Comparison of ENCODE assay signal across 9 mouse cellular contexts in genomic region chr7:141755831-141756230, GRCm38 (mm10). TPM values are rescaled to one million over a fixed set of nuclear protein-coding genes. Genes with fewer than 3 reads are reported as not detected.
DNase-seq lines count a peak whose midpoint lies in the region; ATAC-seq and TF ChIP-seq lines count a peak whose summit lies in the region.
"Had no signal": no experiment of that assay in that cellular context is flagged by ENCODE, and none has a peak within 500 bp of the region (broad histone marks: within the 10 kb centered on the region; RNA-seq: fewer than 3 reads in every experiment).

No protein-coding gene starts in this region.

- H3K4me2 ChIP-seq in forebrain, embryonic 11.5 days (ENCODE audit: low read depth, low read length, severe bottlenecking) = no peak overlapping the region
- no peak overlapping the region for H3K4me2 ChIP-seq in forebrain, embryonic 12.5 days
- H3K4me2 ChIP-seq in hindbrain, embryonic 11.5 days (replicated peaks; ENCODE audit: low read depth, low read length) = no peak overlapping the region

- ATAC-seq in forebrain, embryonic 11.5 days (replicated peaks; ENCODE audit: low FRiP score) = peak; percentile 49; the same call in 1 of the 2 replicates
- no peak for ATAC-seq in forebrain, embryonic 12.5 days (ENCODE audit: low FRiP score)
- ATAC-seq in hindbrain, embryonic 11.5 days (ENCODE audit: low FRiP score) = 0 out of 2 replicates have a peak, but pooled peaks have one; percentile 30

- peak; percentile 72 for TF ChIP-seq CTCF in left cerebral cortex, adult 2 months (IDR thresholded peaks at IDR 0.05)

- no peak overlapping the region for H3K9ac ChIP-seq in forebrain, embryonic 11.5 days (ENCODE audit: low read length)
- H3K9ac ChIP-seq in forebrain, embryonic 12.5 days = no peak overlapping the region
- H3K9ac ChIP-seq in hindbrain, embryonic 11.5 days (ENCODE audit: low read depth, low read length) = no peak overlapping the region

- no peaks in the 10 kb centered on the region for H3K9me3 ChIP-seq in forebrain, embryonic 11.5 days (ENCODE audit: control insufficient read depth, low read length)
- no peaks in the 10 kb centered on the region for H3K9me3 ChIP-seq in forebrain, embryonic 12.5 days
- no peaks in the 10 kb centered on the region for H3K9me3 ChIP-seq in hindbrain, embryonic 11.5 days (ENCODE audit: control insufficient read depth, low read length)

- H3K27me3 ChIP-seq in forebrain, embryonic 11.5 days (ENCODE audit: control insufficient read depth, insufficient read depth, low read length) = no peaks in the 10 kb centered on the region
- no peaks in the 10 kb centered on the region for H3K27me3 ChIP-seq in forebrain, embryonic 12.5 days
- H3K27me3 ChIP-seq in hindbrain, embryonic 11.5 days (ENCODE audit: control insufficient read depth, insufficient read depth, low read length) = no peaks in the 10 kb centered on the region

- DNase-seq in forebrain, embryonic 11.5 days (ENCODE audit: low spot score) = peak; percentile 83
- peak; percentile 75 for DNase-seq in R1 (ENCODE audit: low read depth, low spot score)
- peak; percentile 70 to 82 for DNase-seq in cerebellum, postnatal 36 days
- DNase-seq in hindbrain, embryonic 11.5 days (ENCODE audit: low spot score) = peak; percentile 86
- peak; percentile 77 to 85 for DNase-seq in left cerebral cortex, adult 2 months (ENCODE audit: extremely low spot score in 1 of 2, low spot score in 2 of 2)
- peak; percentile 80 for DNase-seq in mesoderm, embryonic 11.5 days (ENCODE audit: low read depth, low spot score)
- DNase-seq in spleen, postnatal 14 days (ENCODE audit: low spot score in 2 of 2) = peak; percentile 30 to 61

- no peaks in the 10 kb centered on the region for H3K36me3 ChIP-seq in forebrain, embryonic 11.5 days (ENCODE audit: control insufficient read depth, insufficient read depth, low read length)
- H3K36me3 ChIP-seq in forebrain, embryonic 12.5 days (replicated peaks) = no peaks in the 10 kb centered on the region
- H3K36me3 ChIP-seq in hindbrain, embryonic 11.5 days (ENCODE audit: control insufficient read depth, insufficient read depth, low read length) = no peaks in the 10 kb centered on the region

- H3K4me1 ChIP-seq in forebrain, embryonic 11.5 days (replicated peaks; ENCODE audit: control insufficient read depth, insufficient read depth, low read length) = no peaks in the 10 kb centered on the region
- H3K4me1 ChIP-seq in forebrain, embryonic 12.5 days = no peaks in the 10 kb centered on the region
- H3K4me1 ChIP-seq in hindbrain, embryonic 11.5 days (replicated peaks; ENCODE audit: control insufficient read depth, insufficient read depth, low read length) = no peaks in the 10 kb centered on the region

- H3K27ac ChIP-seq in forebrain, embryonic 11.5 days (ENCODE audit: low read depth, low read length) = no peak overlapping the region
- H3K27ac ChIP-seq in forebrain, embryonic 12.5 days = no peak overlapping the region
- no peak overlapping the region for H3K27ac ChIP-seq in hindbrain, embryonic 11.5 days (ENCODE audit: low read depth, low read length)
- H3K27ac ChIP-seq in left cerebral cortex, adult 2 months = no peak overlapping the region

- no peak overlapping the region for H3K4me3 ChIP-seq in forebrain, embryonic 11.5 days (ENCODE audit: low read depth, low read length)
- no peak overlapping the region for H3K4me3 ChIP-seq in forebrain, embryonic 12.5 days (replicated peaks)
- no peak overlapping the region for H3K4me3 ChIP-seq in hindbrain, embryonic 11.5 days (ENCODE audit: low read depth, low read length)
- no peak overlapping the region for H3K4me3 ChIP-seq in left cerebral cortex, adult 2 months
- H3K4me3 ChIP-seq: myocyte had no signal

- WGBS in forebrain, embryonic 11.5 days = 55% methylated on average over 4 of the region's 4 CpGs
- WGBS in forebrain, embryonic 12.5 days = 48% methylated on average over 4 of the region's 4 CpGs
- 58% methylated on average over 4 of the region's 4 CpGs for WGBS in hindbrain, embryonic 11.5 days

- intact Hi-C loops in left cerebral cortex, adult 2 months (cut with DNase I) = loop anchor here (2.0 kb wide), 1 partner anchor 169 kb away; no protein-coding TSS in a partner anchor

RNA-seq across cellular contexts. Expression of gene Muc5ac, which starts 32.9 kb away (rescaled TPM):
- polyA plus RNA-seq in forebrain, embryonic 11.5 days (2014; fragmentation: Nextera tagmentation; extraction: Ambion mirVana) = not detected in 2 replicates
- not detected in 2 replicates for polyA plus RNA-seq in forebrain, embryonic 12.5 days (2016; fragmentation: Nextera tagmentation; extraction: Ambion mirVana)
- polyA plus RNA-seq in hindbrain, embryonic 11.5 days (2014; fragmentation: Nextera tagmentation; extraction: Ambion mirVana) = not detected in 2 replicates
- total RNA-seq in left cerebral cortex, adult 2 months (2021) = not detected
- polyA plus RNA-seq: myocyte had no signal
